Mouse (Mus musculus): Measurements from ENCODE around the gene Nfia. TPM values are rescaled to one million over a fixed set of nuclear protein-coding genes. Genes with fewer than 3 reads are reported as not detected.

The Nfia gene
- polyA plus RNA-seq, 1 experiment from 2014 or later = 42.1 TPM

- no peak overlapping the region for H3K9ac ChIP-seq (ENCODE audit: low read length)
- no peak overlapping the region for H3K4me2 ChIP-seq (ENCODE audit: low read length)
- 60% methylated on average over 2 of the region's 2 CpGs for WGBS
- H3K4me1 ChIP-seq (replicated peaks; ENCODE audit: control insufficient read depth, insufficient read depth, low read length) = peaks cover 4% of the 10 kb centered on the region; the same call in 1 of the 2 replicates
- DNase-seq (ENCODE audit: low spot score) (no peak), ATAC-seq (replicated peaks; ENCODE audit: low FRiP score, low TSS enrichment, low read depth) (no peak)
- no peaks in the 10 kb centered on the region for H3K36me3 ChIP-seq (ENCODE audit: control insufficient read depth, insufficient read depth, low read length)
- no peak overlapping the region for H3K27ac ChIP-seq (ENCODE audit: low read depth)
- H3K27me3 ChIP-seq (replicated peaks; ENCODE audit: control insufficient read depth, insufficient read depth, low read length) = no peaks in the 10 kb centered on the region
- no peaks in the 10 kb centered on the region for H3K9me3 ChIP-seq (ENCODE audit: control insufficient read depth, low read length)
- no peak overlapping the region for H3K4me3 ChIP-seq (ENCODE audit: low read depth, low read length)
These were observed 358.3 kb downstream of the Nfia start for GRCm38 (mm10) chr4:98130798-98131197.

- Histone ChIP-seq H3K27ac (ENCODE audit: low read depth) (no peak overlapping the region), H3K27me3 (replicated peaks; ENCODE audit: control insufficient read depth, insufficient read depth, low read length) (no peaks in the 10 kb centered on the region), H3K4me3 (ENCODE audit: low read depth, low read length) (no peak overlapping the region), H3K4me1 (replicated peaks; ENCODE audit: control insufficient read depth, insufficient read depth, low read length) (no peaks in the 10 kb centered on the region), H3K36me3 (ENCODE audit: control insufficient read depth, insufficient read depth, low read length) (no peaks in the 10 kb centered on the region), H3K9ac (ENCODE audit: low read length) (no peak overlapping the region), H3K9me3 (ENCODE audit: control insufficient read depth, low read length) (no peaks in the 10 kb centered on the region), H3K4me2 (ENCODE audit: low read length) (no peak overlapping the region)
- DNase-seq (ENCODE audit: low spot score) = no peak
- 99% methylated on average over 4 of the region's 4 CpGs for WGBS
- no peak for ATAC-seq (replicated peaks; ENCODE audit: low FRiP score, low TSS enrichment, low read depth)
These were observed 361.5 kb downstream of the Nfia start for GRCm38 (mm10) chr4:98134027-98134426.

- H3K4me3 ChIP-seq (ENCODE audit: low read depth, low read length) = no peak overlapping the region
- DNase-seq (ENCODE audit: low spot score) = no peak
- no peak for ATAC-seq (replicated peaks; ENCODE audit: low FRiP score, low TSS enrichment, low read depth)
- no peaks in the 10 kb centered on the region for H3K27me3 ChIP-seq (replicated peaks; ENCODE audit: control insufficient read depth, insufficient read depth, low read length)
- H3K9ac ChIP-seq (ENCODE audit: low read length) = no peak overlapping the region
- H3K27ac ChIP-seq (ENCODE audit: low read depth) = no peak overlapping the region
- H3K4me2 ChIP-seq (ENCODE audit: low read length) = no peak overlapping the region
- 90% methylated on average over 2 of the region's 2 CpGs for WGBS
- no peaks in the 10 kb centered on the region for H3K4me1 ChIP-seq (replicated peaks; ENCODE audit: control insufficient read depth, insufficient read depth, low read length)
- H3K36me3 ChIP-seq (ENCODE audit: control insufficient read depth, insufficient read depth, low read length) = no peaks in the 10 kb centered on the region
- H3K9me3 ChIP-seq (ENCODE audit: control insufficient read depth, low read length) = no peaks in the 10 kb centered on the region
These were observed 363.5 kb downstream of the Nfia start for GRCm38 (mm10) chr4:98136072-98136471.

- Histone ChIP-seq H3K4me3 (ENCODE audit: low read depth, low read length) (no peak overlapping the region), H3K27me3 (replicated peaks; ENCODE audit: control insufficient read depth, insufficient read depth, low read length) (no peaks in the 10 kb centered on the region), H3K4me2 (ENCODE audit: low read length) (no peak overlapping the region), H3K36me3 (ENCODE audit: control insufficient read depth, insufficient read depth, low read length) (no peaks in the 10 kb centered on the region), H3K27ac (ENCODE audit: low read depth) (no peak overlapping the region), H3K9me3 (ENCODE audit: control insufficient read depth, low read length) (no peaks in the 10 kb centered on the region), H3K9ac (ENCODE audit: low read length) (no peak overlapping the region), H3K4me1 (replicated peaks; ENCODE audit: control insufficient read depth, insufficient read depth, low read length) (no peaks in the 10 kb centered on the region)
- DNase-seq (ENCODE audit: low spot score) (no peak), ATAC-seq (replicated peaks; ENCODE audit: low FRiP score, low TSS enrichment, low read depth) (no peak)
- 28% methylated on average over 1 of the region's 1 CpGs for WGBS
These were observed 370.4 kb downstream of the Nfia start for GRCm38 (mm10) chr4:98142879-98143436.

- WGBS = 80% methylated on average over 5 of the region's 5 CpGs
- no peak overlapping the region for H3K27ac ChIP-seq (ENCODE audit: low read depth)
- H3K4me1 ChIP-seq (replicated peaks; ENCODE audit: control insufficient read depth, insufficient read depth, low read length) = no peaks in the 10 kb centered on the region
- H3K4me3 ChIP-seq (ENCODE audit: low read depth, low read length) = no peak overlapping the region
- ATAC-seq (replicated peaks; ENCODE audit: low FRiP score, low TSS enrichment, low read depth) (no peak), DNase-seq (ENCODE audit: low spot score) (no peak)
- no peaks in the 10 kb centered on the region for H3K27me3 ChIP-seq (replicated peaks; ENCODE audit: control insufficient read depth, insufficient read depth, low read length)
- no peak overlapping the region for H3K4me2 ChIP-seq (ENCODE audit: low read length)
- no peak overlapping the region for H3K9ac ChIP-seq (ENCODE audit: low read length)
- H3K36me3 ChIP-seq (ENCODE audit: control insufficient read depth, insufficient read depth, low read length) = no peaks in the 10 kb centered on the region
- no peaks in the 10 kb centered on the region for H3K9me3 ChIP-seq (ENCODE audit: control insufficient read depth, low read length)
These were observed 378.0 kb downstream of the Nfia start for GRCm38 (mm10) chr4:98150576-98150975.

GRCm38 (mm10) chr4:98157921-98158320 lies 385.4 kb downstream of the Nfia start:
- Histone ChIP-seq H3K27me3 (replicated peaks; ENCODE audit: control insufficient read depth, insufficient read depth, low read length) (no peaks in the 10 kb centered on the region), H3K36me3 (ENCODE audit: control insufficient read depth, insufficient read depth, low read length) (no peaks in the 10 kb centered on the region), H3K4me1 (replicated peaks; ENCODE audit: control insufficient read depth, insufficient read depth, low read length) (no peaks in the 10 kb centered on the region), H3K4me3 (ENCODE audit: low read depth, low read length) (no peak overlapping the region), H3K9me3 (ENCODE audit: control insufficient read depth, low read length) (no peaks in the 10 kb centered on the region), H3K4me2 (ENCODE audit: low read length) (no peak overlapping the region), H3K27ac (ENCODE audit: low read depth) (no peak overlapping the region), H3K9ac (ENCODE audit: low read length) (no peak overlapping the region)
- DNase-seq (ENCODE audit: low spot score) = no peak
- 78% methylated on average over 3 of the region's 3 CpGs for WGBS
- ATAC-seq (replicated peaks; ENCODE audit: low FRiP score, low TSS enrichment, low read depth) = no peak

- Histone ChIP-seq H3K9me3 (ENCODE audit: control insufficient read depth, low read length) (no peaks in the 10 kb centered on the region), H3K4me1 (replicated peaks; ENCODE audit: control insufficient read depth, insufficient read depth, low read length) (no peaks in the 10 kb centered on the region), H3K27ac (ENCODE audit: low read depth) (no peak overlapping the region), H3K27me3 (replicated peaks; ENCODE audit: control insufficient read depth, insufficient read depth, low read length) (no peaks in the 10 kb centered on the region), H3K4me3 (ENCODE audit: low read depth, low read length) (no peak overlapping the region), H3K36me3 (ENCODE audit: control insufficient read depth, insufficient read depth, low read length) (no peaks in the 10 kb centered on the region), H3K4me2 (ENCODE audit: low read length) (no peak overlapping the region), H3K9ac (ENCODE audit: low read length) (no peak overlapping the region)
- DNase-seq (ENCODE audit: low spot score) (no peak), ATAC-seq (replicated peaks; ENCODE audit: low FRiP score, low TSS enrichment, low read depth) (no peak)
- WGBS = 80% methylated on average over 3 of the region's 3 CpGs
These were observed 393.8 kb downstream of the Nfia start for GRCm38 (mm10) chr4:98166379-98166778.

Other genes with a start within 250 kb of the Nfia start
- gene E130114P18Rik, start 5.3 kb downstream of the Nfia start, polyA plus RNA-seq (2014; fragmentation: Nextera tagmentation; extraction: Ambion mirVana) = 5.2 and 8.0 TPM in 2 replicates